Mouse (Mus musculus) olfactory bulb, adult 2 months (tissue): ENCODE data around the gene Gna12. TPM values are rescaled to one million over a fixed set of nuclear protein-coding genes. Genes with fewer than 3 reads are reported as not detected.

Experiments used
- H3K27ac ChIP-seq: fragments of 200-500 bp; 2 replicates; pipeline ENCODE4 v1.5.1; 2012; ENCODE audit warnings: low read depth, low read length; ENCODE audit not compliant: insufficient read depth
- H3K4me1 ChIP-seq: fragments of 200-500 bp; 2 replicates; pipeline ENCODE4 v1.6.1; 2012; ENCODE audit warnings: low read length; ENCODE audit not compliant: control insufficient read depth, insufficient read depth
- H3K4me3 ChIP-seq: fragments of 200-500 bp; 2 replicates; pipeline ENCODE4 v1.5.1; 2012; ENCODE audit warnings: mild to moderate bottlenecking, low read depth, low read length, moderate library complexity; ENCODE audit not compliant: insufficient read depth
- CTCF ChIP-seq: fragments of 200-500 bp; IDR thresholded peaks from 2 replicates; pipeline ENCODE4 v1.5.1; 2012; ENCODE audit warnings: low read depth, mild to moderate bottlenecking, low read length, moderate library complexity; ENCODE audit not compliant: insufficient read depth
- POLR2A ChIP-seq: fragments of 200-500 bp; IDR thresholded peaks from 2 replicates; pipeline ENCODE4 v1.6.1; 2012; ENCODE audit warnings: mild to moderate bottlenecking, low read depth, low read length, moderate library complexity; ENCODE audit not compliant: insufficient read depth
- WGBS: fragments of 180-500 bp; shearing (Covaris S2); methylation state at CpG from one replicate; pipeline ENCODE4 v1.1.7; 2018; 5-methylcytosine and 5-hydroxymethylcytosine counted together
- polyA plus RNA-seq: library from polyadenylated mRNA; stranded (reverse); fragments of >200 nt; gene quantifications from 2 replicates; pipeline ENCODE4 v1.2.4, GENCODE M21; 2012; ENCODE audit warnings: low replicate concordance; ENCODE audit not compliant: missing spikeins, insufficient read depth, insufficient read length

The Gna12 gene
- polyA plus RNA-seq, 1 experiment: not detected

GRCm38 (mm10) chr5:140743706-140744131 lies 86.5 kb downstream of the Gna12 start:
- H3K4me3 ChIP-seq: no peak overlapping the region
- WGBS: 42% methylated on average over 12 of the region's 12 CpGs
- peaks cover 7% of the 10 kb centered on the region for H3K4me1 ChIP-seq
- TF ChIP-seq POLR2A: no peak
- no peak for TF ChIP-seq CTCF
- H3K27ac ChIP-seq: no peak overlapping the region

- Histone ChIP-seq H3K4me3 (no peak overlapping the region), H3K27ac (no peak overlapping the region), H3K4me1 (peaks cover 7% of the 10 kb centered on the region)
- no peak for TF ChIP-seq POLR2A
- no peak for TF ChIP-seq CTCF
Measured at GRCm38 (mm10) chr5:140741877-140742276, 88.4 kb downstream of the Gna12 start.

GRCm38 (mm10) chr5:140741040-140741439 lies 89.2 kb downstream of the Gna12 start:
- TF ChIP-seq POLR2A (no peak), CTCF (no peak)
- 76% methylated on average over 11 of the region's 11 CpGs for WGBS
- Histone ChIP-seq H3K4me3 (no peak overlapping the region), H3K27ac (no peak overlapping the region), H3K4me1 (peaks cover 7% of the 10 kb centered on the region)

- 45% methylated on average over 12 of the region's 12 CpGs for WGBS
- Histone ChIP-seq H3K4me1 (peaks cover 15% of the 10 kb centered on the region), H3K27ac (no peak overlapping the region), H3K4me3 (no peak overlapping the region)
- TF ChIP-seq CTCF (no peak), POLR2A (no peak)
Measured at GRCm38 (mm10) chr5:140739813-140740212, 90.4 kb downstream of the Gna12 start.

- no peak for TF ChIP-seq POLR2A
- TF ChIP-seq CTCF: no peak
- Histone ChIP-seq H3K4me1 (peaks cover 15% of the 10 kb centered on the region), H3K4me3 (0 out of 2 replicates have a peak overlapping the region, but pooled peaks have one; percentile 8), H3K27ac (no peak overlapping the region)
- WGBS: 25% methylated on average over 13 of the region's 13 CpGs
Measured at GRCm38 (mm10) chr5:140736166-140736565, 94.1 kb downstream of the Gna12 start.

GRCm38 (mm10) chr5:140735297-140735696 lies 94.9 kb downstream of the Gna12 start:
- TF ChIP-seq CTCF (no peak), POLR2A (no peak)
- Histone ChIP-seq H3K27ac (no peak overlapping the region), H3K4me3 (peak overlapping the region; percentile 8), H3K4me1 (peaks cover 15% of the 10 kb centered on the region)
- under 1% methylated on average over 22 of the region's 22 CpGs for WGBS

- no peak for TF ChIP-seq CTCF
- TF ChIP-seq POLR2A: no peak
Measured at GRCm38 (mm10) chr5:140733336-140733735, 96.9 kb downstream of the Gna12 start.

GRCm38 (mm10) chr5:140732195-140732594 lies 98.0 kb downstream of the Gna12 start:
- H3K4me1 ChIP-seq: peaks cover 8% of the 10 kb centered on the region
- no peak for TF ChIP-seq POLR2A
- peak; percentile 47; the same call in 1 of the 2 replicates for TF ChIP-seq CTCF
- 73% methylated on average over 4 of the region's 4 CpGs for WGBS
- H3K4me3 ChIP-seq: no peak overlapping the region
- H3K27ac ChIP-seq: no peak overlapping the region

More at GRCm38 (mm10) chr5:140733336-140733735, 96.9 kb downstream of the Gna12 start:
- WGBS: 81% methylated on average over 3 of the region's 3 CpGs
- H3K4me3 ChIP-seq: no peak overlapping the region
- H3K27ac ChIP-seq: no peak overlapping the region
- H3K4me1 ChIP-seq: peaks cover 8% of the 10 kb centered on the region

GRCm38 (mm10) chr5:140731040-140731797 lies 99.0 kb downstream of the Gna12 start:
- no peak overlapping the region for H3K27ac ChIP-seq
- TF ChIP-seq POLR2A: no peak
- no peak for TF ChIP-seq CTCF
- WGBS: 87% methylated on average over 11 of the region's 11 CpGs

More at GRCm38 (mm10) chr5:140731040-140731797, 99.0 kb downstream of the Gna12 start:
- peaks cover 10% of the 10 kb centered on the region for H3K4me1 ChIP-seq
- H3K4me3 ChIP-seq: no peak overlapping the region
